Mouse (Mus musculus): Measurements from ENCODE around the gene Col6a2.

The Col6a2 gene

GRCm38 (mm10) chr10:76636026-76636425, 12.6 kb upstream of the Col6a2 start:
- DNase-seq: no peak

GRCm38 (mm10) chr10:76634584-76634983, 11.2 kb upstream of the Col6a2 start:
- DNase-seq: no peak

- DNase-seq: no peak
Observed at GRCm38 (mm10) chr10:76634094-76634571, 10.7 kb upstream of the Col6a2 start.

- no peak for DNase-seq
Observed at GRCm38 (mm10) chr10:76632630-76633029, 9.2 kb upstream of the Col6a2 start.

GRCm38 (mm10) chr10:76630657-76631056, 7.2 kb upstream of the Col6a2 start:
- DNase-seq: no peak

- DNase-seq: no peak
Observed at GRCm38 (mm10) chr10:76627714-76628113, 4.3 kb upstream of the Col6a2 start.

GRCm38 (mm10) chr10:76624903-76625302, 1.5 kb upstream of the Col6a2 start:
- no peak for DNase-seq

GRCm38 (mm10) chr10:76623734-76624133, 304 bp upstream of the Col6a2 start:
- DNase-seq: no peak

- no peak for DNase-seq
Observed at GRCm38 (mm10) chr10:76622411-76622810, 1.0 kb downstream of the Col6a2 start.

GRCm38 (mm10) chr10:76612473-76612872, 11.0 kb downstream of the Col6a2 start:
- DNase-seq: no peak

- DNase-seq: no peak
Observed at GRCm38 (mm10) chr10:76602690-76603089, 20.7 kb downstream of the Col6a2 start.

- DNase-seq: no peak
Observed at GRCm38 (mm10) chr10:76596338-76596737, 27.1 kb downstream of the Col6a2 start.

- DNase-seq: no peak
Observed at GRCm38 (mm10) chr10:76590197-76590596, 33.2 kb downstream of the Col6a2 start.

GRCm38 (mm10) chr10:76586190-76586589, 37.2 kb downstream of the Col6a2 start:
- no peak for DNase-seq

GRCm38 (mm10) chr10:76584138-76584537, 39.3 kb downstream of the Col6a2 start:
- DNase-seq: no peak

- DNase-seq: no peak
Observed at GRCm38 (mm10) chr10:76576920-76577319, 46.5 kb downstream of the Col6a2 start.

- DNase-seq: no peak
Observed at GRCm38 (mm10) chr10:76575374-76575773, 48.1 kb downstream of the Col6a2 start, which contains the start of gene Ftcd. Gene Ftcd, plus strand, starts transcription at chr10:76575648.

GRCm38 (mm10) chr10:76572151-76572550, 51.3 kb downstream of the Col6a2 start:
- DNase-seq: no peak

- DNase-seq: no peak
Observed at GRCm38 (mm10) chr10:76571070-76571469, 52.4 kb downstream of the Col6a2 start.

GRCm38 (mm10) chr10:76569996-76570685, 53.3 kb downstream of the Col6a2 start:
- DNase-seq: no peak

GRCm38 (mm10) chr10:76561972-76562371, 61.5 kb downstream of the Col6a2 start, which contains the start of gene Spatc1l:
Gene Spatc1l, plus strand, starts transcription at chr10:76562272.
- DNase-seq: no peak

GRCm38 (mm10) chr10:76554061-76554460, 69.4 kb downstream of the Col6a2 start:
- DNase-seq: no peak

GRCm38 (mm10) chr10:76551556-76551955, 71.9 kb downstream of the Col6a2 start:
- no peak for DNase-seq

- no peak for DNase-seq
Observed at GRCm38 (mm10) chr10:76550458-76550857, 73.0 kb downstream of the Col6a2 start.

- no peak for DNase-seq
Observed at GRCm38 (mm10) chr10:76548218-76548617, 75.2 kb downstream of the Col6a2 start.

All from cerebellum, adult 11 months (tissue).